In genomic region chr13:18497582-18498157, GRCm38 (mm10) we compare ENCODE assay signal across 11 mouse cellular contexts.
DNase-seq lines count a peak whose midpoint lies in the region; ATAC-seq and TF ChIP-seq lines count a peak whose summit lies in the region.
"Had no signal": no experiment of that assay in that cellular context is flagged by ENCODE, and none has a peak within 500 bp of the region (broad histone marks: within the 10 kb centered on the region; RNA-seq: fewer than 3 reads in every experiment).

No protein-coding gene starts in this region.

- intact Hi-C loops in heart, postnatal 10 days (cut with DNase I), result no loop called here

- TF ChIP-seq CTCF in cortical plate, adult 2 months (IDR thresholded peaks at IDR 0.05; ENCODE audit: extremely low read depth, insufficient read depth, low read length), result no peak

- no peak for ATAC-seq in heart, embryonic 12.5 days (ENCODE audit: insufficient number of reproducible peaks, low FRiP score)
- peak; percentile 51 for ATAC-seq in forebrain, embryonic 15.5 days (replicated peaks)
- ATAC-seq in midbrain, embryonic 12.5 days (ENCODE audit: low FRiP score, low read depth), result peak; percentile 70; the same call in 1 of the 2 replicates
- no peak for ATAC-seq in liver, embryonic 11.5 days (replicated peaks; ENCODE audit: low FRiP score)

- peak overlapping the region; percentile 21; the same call in 1 of the 2 replicates for H3K4me2 ChIP-seq in heart, embryonic 12.5 days
- H3K4me2 ChIP-seq in forebrain, embryonic 15.5 days (replicated peaks), result peak overlapping the region; percentile 34
- H3K4me2 ChIP-seq in midbrain, embryonic 12.5 days (replicated peaks), result peak overlapping the region; percentile 41
- no peak overlapping the region for H3K4me2 ChIP-seq in liver, embryonic 11.5 days
- H3K4me2 ChIP-seq: liver, embryonic 15.5 days had no signal

- peaks cover 8% of the 10 kb centered on the region; the same call in 1 of the 2 replicates for H3K4me1 ChIP-seq in heart, embryonic 12.5 days (replicated peaks)
- H3K4me1 ChIP-seq in cortical plate, adult 2 months (ENCODE audit: control insufficient read depth, insufficient read depth, low read length), result no peaks in the 10 kb centered on the region
- peaks cover 6% of the 10 kb centered on the region for H3K4me1 ChIP-seq in forebrain, embryonic 15.5 days
- H3K4me1 ChIP-seq in midbrain, embryonic 12.5 days, result 0 out of 2 replicates have a peak, but pooled peaks cover 10% of the 10 kb centered on the region
- H3K4me1 ChIP-seq in liver, embryonic 11.5 days (replicated peaks; ENCODE audit: control insufficient read depth, insufficient read depth, low read length), result no peaks in the 10 kb centered on the region
- H3K4me1 ChIP-seq: liver, embryonic 15.5 days had no signal

- no peaks in the 10 kb centered on the region for H3K36me3 ChIP-seq in heart, embryonic 12.5 days
- H3K36me3 ChIP-seq in forebrain, embryonic 15.5 days, result no peaks in the 10 kb centered on the region
- H3K36me3 ChIP-seq in midbrain, embryonic 12.5 days, result no peaks in the 10 kb centered on the region
- no peaks in the 10 kb centered on the region for H3K36me3 ChIP-seq in liver, embryonic 11.5 days (ENCODE audit: control insufficient read depth, insufficient read depth, low read length)
- H3K36me3 ChIP-seq: liver, embryonic 15.5 days had no signal

- H3K9ac ChIP-seq in heart, embryonic 12.5 days, result no peak overlapping the region
- H3K9ac ChIP-seq in forebrain, embryonic 15.5 days (replicated peaks), result no peak overlapping the region
- no peak overlapping the region for H3K9ac ChIP-seq in midbrain, embryonic 12.5 days (replicated peaks)
- H3K9ac ChIP-seq in liver, embryonic 11.5 days (ENCODE audit: low read depth, low read length), result no peak overlapping the region
- H3K9ac ChIP-seq: liver, embryonic 15.5 days had no signal

- no peak for DNase-seq in heart, postnatal 10 days
- no peak for DNase-seq in testis, postnatal 14 days (ENCODE audit: low spot score)
- no peak for DNase-seq in liver, embryonic 11.5 days (ENCODE audit: low spot score)
- no peak for DNase-seq in cerebellum, postnatal 4 days (ENCODE audit: low spot score in 2 of 2)
- DNase-seq: gastrocnemius, postnatal 36 days; thymus, postnatal 14 days had no signal

- H3K9me3 ChIP-seq in heart, embryonic 12.5 days (replicated peaks), result 0 out of 2 replicates have a peak, but pooled peaks cover 3% of the 10 kb centered on the region
- H3K9me3 ChIP-seq in forebrain, embryonic 15.5 days, result no peaks in the 10 kb centered on the region
- H3K9me3 ChIP-seq in midbrain, embryonic 12.5 days, result no peaks in the 10 kb centered on the region
- peaks cover 2% of the 10 kb centered on the region; the same call in 1 of the 2 replicates for H3K9me3 ChIP-seq in liver, embryonic 11.5 days (ENCODE audit: control insufficient read depth, low read length)
- H3K9me3 ChIP-seq: liver, embryonic 15.5 days had no signal

- H3K4me3 ChIP-seq in heart, embryonic 12.5 days, result no peak overlapping the region
- peak overlapping the region; percentile 5 for H3K4me3 ChIP-seq in cortical plate, adult 2 months (ENCODE audit: insufficient read depth, low read length)
- 0 out of 2 replicates have a peak overlapping the region, but pooled peaks have one; percentile 14 for H3K4me3 ChIP-seq in forebrain, embryonic 15.5 days
- peak overlapping the region; percentile 12; the same call in 1 of the 2 replicates for H3K4me3 ChIP-seq in midbrain, embryonic 12.5 days
- H3K4me3 ChIP-seq in liver, embryonic 11.5 days (ENCODE audit: low read depth, low read length), result no peak overlapping the region
- H3K4me3 ChIP-seq: liver, embryonic 15.5 days had no signal

- no peak overlapping the region for H3K27ac ChIP-seq in heart, embryonic 12.5 days (ENCODE audit: poor library complexity, severe bottlenecking)
- H3K27ac ChIP-seq in cortical plate, adult 2 months (ENCODE audit: insufficient read depth, low read length), result no peak overlapping the region
- no peak overlapping the region for H3K27ac ChIP-seq in forebrain, embryonic 15.5 days (replicated peaks)
- H3K27ac ChIP-seq in midbrain, embryonic 12.5 days (replicated peaks), result no peak overlapping the region
- H3K27ac ChIP-seq in liver, embryonic 11.5 days (ENCODE audit: low read depth, low read length), result no peak overlapping the region
- H3K27ac ChIP-seq: liver, embryonic 15.5 days had no signal

- H3K27me3 ChIP-seq in heart, embryonic 12.5 days (replicated peaks), result no peaks in the 10 kb centered on the region
- no peaks in the 10 kb centered on the region for H3K27me3 ChIP-seq in forebrain, embryonic 15.5 days
- H3K27me3 ChIP-seq in midbrain, embryonic 12.5 days, result peaks cover 6% of the 10 kb centered on the region; the same call in 1 of the 2 replicates
- H3K27me3 ChIP-seq in liver, embryonic 11.5 days (replicated peaks; ENCODE audit: control insufficient read depth, insufficient read depth, low read length), result no peaks in the 10 kb centered on the region

- no peak for TF ChIP-seq POLR2A in cortical plate, adult 2 months (IDR thresholded peaks at IDR 0.05; ENCODE audit: extremely low read depth, insufficient read depth, low read length)

- 19% methylated on average over 5 of the region's 5 CpGs for WGBS in heart, embryonic 12.5 days
- 5% methylated on average over 5 of the region's 5 CpGs for WGBS in forebrain, embryonic 15.5 days
- 9% methylated on average over 5 of the region's 5 CpGs for WGBS in midbrain, embryonic 12.5 days
- WGBS in liver, embryonic 11.5 days, result 17% methylated on average over 5 of the region's 5 CpGs

Comparison
In these comparisons a context has a peak if more than half of its experiments do, and no peak if none do; other contexts are left out.
1. ATAC-seq: peak in forebrain, embryonic 15.5 days (single experiment) and midbrain, embryonic 12.5 days (single experiment); none in heart, embryonic 12.5 days (single experiment) and liver, embryonic 11.5 days (single experiment).
2. H3K4me3 ChIP-seq: peak in cortical plate, adult 2 months (single experiment), forebrain, embryonic 15.5 days (single experiment) and midbrain, embryonic 12.5 days (single experiment); none in heart, embryonic 12.5 days (single experiment) and liver, embryonic 11.5 days (single experiment).